Mouse (Mus musculus) kidney, adult 18-20 months (tissue): ENCODE data around the gene Slc5a1.
A peak's percentile ranks its signal among the peaks of the same experiment; 100 is the strongest.

Source experiments
- DNase-seq: peaks from one replicate; pipeline ENCODE4 v3.0.0; 2021

Gene Slc5a1

DNA sequence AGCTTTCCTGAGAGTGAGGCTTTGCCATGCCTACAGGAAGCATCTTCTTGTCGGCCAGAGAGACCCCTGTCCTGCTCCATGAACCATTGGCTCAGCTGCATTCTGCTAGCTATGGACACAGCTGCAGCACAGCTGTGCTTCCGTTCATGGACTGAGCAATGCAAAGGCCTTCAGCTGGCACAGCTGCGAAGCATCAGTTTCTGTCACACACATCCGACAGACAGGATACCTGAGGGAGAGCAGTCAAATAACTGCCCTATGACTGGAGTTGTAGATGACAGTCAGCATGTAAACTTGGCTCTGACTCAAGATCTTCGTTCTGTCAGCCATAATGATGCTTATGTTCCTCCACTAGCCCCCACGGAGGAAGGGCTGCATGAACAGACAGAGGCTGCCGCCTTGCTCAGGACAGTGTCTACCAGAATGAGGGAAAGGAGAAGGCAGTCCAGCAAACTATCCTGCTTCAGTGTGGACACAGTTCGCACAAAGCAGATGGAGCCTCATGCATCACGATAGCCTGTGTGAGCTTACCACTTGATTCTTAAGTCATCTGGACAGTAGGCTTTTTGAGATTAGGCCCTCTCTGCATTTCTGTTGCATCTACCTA is 91.3 kb downstream of the Slc5a1 start:
- no peak for DNase-seq

DNA sequence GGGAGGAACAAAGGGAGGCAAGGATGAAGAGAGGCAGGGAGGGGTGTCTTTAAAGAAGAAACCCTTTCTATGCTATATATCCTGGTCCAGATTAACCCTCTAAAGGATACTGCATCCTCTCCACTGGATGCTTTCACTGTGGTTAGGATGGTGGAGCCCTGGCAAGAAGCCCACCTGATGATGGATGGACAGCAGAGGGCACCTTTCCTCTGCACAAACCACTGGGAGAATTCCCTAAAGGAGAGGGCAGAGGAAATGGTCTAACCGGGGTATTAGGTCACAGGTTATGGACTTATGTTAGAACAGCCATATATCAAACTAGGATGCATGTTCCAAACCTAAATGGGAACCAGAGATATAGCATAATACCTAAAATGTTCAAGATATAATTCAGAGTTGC is 96.1 kb downstream of the Slc5a1 start:
- no peak for DNase-seq

- no peak for DNase-seq
Observed at GRCm38 (mm10) chr5:33201697-33202096, 97.7 kb downstream of the Slc5a1 start.

GRCm38 (mm10) chr5:33202516-33203170 is 98.6 kb downstream of the Slc5a1 start:
- no peak for DNase-seq

- no peak for DNase-seq
Observed at GRCm38 (mm10) chr5:33203171-33203565, 99.1 kb downstream of the Slc5a1 start.

DNA sequence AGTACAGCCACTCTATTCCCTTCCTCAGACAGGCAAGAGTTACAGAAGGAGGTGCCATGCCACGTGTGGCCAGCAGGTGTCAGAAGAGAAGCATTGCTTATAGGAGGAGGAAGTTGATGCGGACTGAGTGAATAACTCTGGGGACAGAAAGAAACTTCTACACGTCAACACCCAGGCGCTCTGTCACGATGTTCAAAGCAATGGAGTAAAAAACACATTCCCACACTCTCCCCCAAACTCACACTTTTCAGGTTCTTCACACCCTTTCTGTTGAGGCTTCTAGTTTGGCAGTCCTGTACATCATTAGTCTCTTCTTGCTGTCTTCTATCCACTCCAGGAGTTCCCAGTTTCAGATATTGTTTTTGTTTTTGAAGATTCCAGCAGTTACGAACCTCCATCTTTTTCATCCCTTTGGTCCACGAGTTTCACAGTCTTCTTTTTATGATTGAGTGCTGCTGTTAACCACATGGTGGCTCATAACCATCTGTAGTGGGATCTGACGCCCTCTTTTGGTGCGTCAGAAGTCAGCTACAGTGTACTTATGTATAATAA is 99.7 kb downstream of the Slc5a1 start:
- DNase-seq = peak; percentile 84

DNA sequence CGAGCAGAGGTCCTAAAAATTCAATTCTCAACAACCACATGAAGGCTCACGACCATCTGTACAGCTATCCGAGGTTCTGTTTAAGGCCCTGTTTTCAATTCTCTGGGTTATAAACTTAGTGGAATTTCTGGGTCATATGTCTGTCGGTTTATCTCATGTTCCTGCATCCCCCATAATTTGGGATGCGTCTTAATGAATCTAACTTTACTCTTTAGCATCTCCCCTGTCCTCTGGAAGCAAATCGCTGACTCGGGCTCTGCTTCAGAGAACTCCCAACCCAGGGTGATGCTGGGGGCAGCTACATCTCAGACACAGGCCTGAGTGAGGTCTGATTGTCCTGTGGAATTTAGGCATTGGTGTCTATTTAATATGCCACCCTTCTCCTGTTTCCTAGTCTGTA is 100.3 kb downstream of the Slc5a1 start:
- DNase-seq = no peak

DNA sequence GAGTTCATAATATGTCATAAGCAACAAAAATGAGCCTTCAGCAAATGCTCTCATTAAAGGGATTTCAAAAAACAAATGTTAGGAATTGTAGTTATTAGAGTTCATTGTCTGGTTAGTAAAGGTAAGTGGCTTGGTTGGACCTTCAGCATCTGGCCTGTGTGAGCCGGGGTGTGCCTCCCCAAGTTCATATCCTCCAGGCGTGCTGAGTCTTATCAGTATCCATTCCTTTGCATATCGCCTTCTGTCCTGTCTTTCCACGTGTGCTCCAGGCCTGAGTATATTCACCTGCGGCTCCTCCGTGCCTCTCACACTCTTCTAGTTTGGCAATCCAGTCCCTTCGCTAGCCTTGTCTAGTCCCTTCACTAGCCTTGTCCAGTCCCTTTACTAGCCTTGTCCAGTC is 102.3 kb downstream of the Slc5a1 start:
- no peak for DNase-seq

DNA sequence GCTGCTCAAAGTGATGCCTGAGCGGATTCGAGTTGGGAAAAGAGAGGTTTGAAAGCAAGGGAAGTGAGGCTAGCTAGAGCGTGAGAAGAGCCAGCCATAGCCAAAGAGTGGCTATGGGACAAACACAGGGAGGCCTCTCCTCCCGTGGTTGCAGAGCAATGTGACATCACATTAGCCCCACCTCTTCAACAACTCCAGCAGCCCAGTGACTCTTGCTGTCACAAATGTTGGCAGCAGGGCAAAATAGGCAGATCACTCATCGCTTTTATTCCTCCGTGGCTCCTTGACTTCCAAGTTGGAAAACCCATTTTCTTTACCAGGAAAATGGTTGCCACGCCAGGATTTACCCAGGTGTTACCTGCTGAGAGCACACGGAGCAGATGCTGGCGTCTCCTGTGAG is 103.1 kb downstream of the Slc5a1 start:
- no peak for DNase-seq

DNA sequence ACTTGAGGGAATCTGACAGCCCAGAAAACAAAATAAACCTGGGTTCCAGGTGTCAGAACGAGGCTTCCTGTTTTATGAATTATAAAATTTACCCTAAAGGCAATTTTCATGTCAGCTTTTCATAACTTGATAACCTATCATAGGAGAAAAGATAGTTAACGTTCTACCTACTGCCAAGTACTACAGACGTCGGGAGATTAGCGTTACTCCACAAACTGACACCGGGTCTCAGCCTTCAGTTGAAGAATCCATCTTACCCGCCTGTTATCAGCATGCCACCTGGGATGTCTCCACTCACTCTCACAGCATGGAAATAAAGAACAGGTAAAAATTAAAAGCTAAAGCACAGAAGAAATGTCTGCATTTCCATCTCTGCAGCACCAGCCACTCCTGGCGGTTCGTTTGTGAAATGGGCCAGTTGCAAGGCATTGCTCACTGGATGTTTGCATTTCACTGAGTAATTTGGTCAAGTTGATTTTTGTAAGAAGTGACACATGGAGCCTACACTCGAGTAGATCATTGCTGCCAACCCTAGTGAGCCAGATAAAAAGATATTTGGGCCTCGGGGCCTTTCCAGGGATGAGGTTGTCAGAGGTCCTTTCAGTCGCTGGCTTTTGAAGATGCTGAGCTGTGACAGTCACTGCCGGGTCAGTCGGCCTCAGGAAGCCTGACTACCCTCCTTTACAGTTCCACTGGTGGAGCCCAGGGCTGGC is 104.7 kb downstream of the Slc5a1 start:
- DNase-seq = no peak

- DNase-seq = no peak
Observed at GRCm38 (mm10) chr5:33210515-33210914, 106.5 kb downstream of the Slc5a1 start.

DNA sequence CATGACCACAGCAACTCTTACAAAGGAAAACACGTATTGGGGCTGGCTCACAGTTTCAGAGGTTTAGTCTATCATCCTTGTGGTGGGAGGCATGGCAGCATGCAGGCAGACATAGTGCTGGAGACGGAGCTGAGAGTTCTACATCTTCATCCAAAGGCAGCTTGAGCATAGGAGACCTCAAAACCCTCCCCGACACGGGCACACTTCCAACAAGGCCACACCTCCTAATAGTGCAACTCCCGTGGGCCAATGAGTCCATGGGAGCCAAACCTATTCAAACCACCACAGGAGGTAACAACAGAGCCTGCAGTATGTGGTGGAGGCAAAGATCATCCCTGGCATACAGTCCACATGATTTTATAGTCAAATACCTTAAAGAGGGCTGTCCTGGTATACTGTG is 107.2 kb downstream of the Slc5a1 start:
- DNase-seq = no peak
